Mouse (Mus musculus) olfactory bulb, adult 2 months (tissue): ENCODE data around the gene Hook2.

Experiments
- CTCF ChIP-seq: fragments of 200-500 bp; IDR thresholded peaks from 2 replicates; pipeline ENCODE4 v1.5.1; 2012; ENCODE audit warnings: low read depth, mild to moderate bottlenecking, low read length, moderate library complexity; ENCODE audit not compliant: insufficient read depth
- POLR2A ChIP-seq: fragments of 200-500 bp; IDR thresholded peaks from 2 replicates; pipeline ENCODE4 v1.6.1; 2012; ENCODE audit warnings: mild to moderate bottlenecking, low read depth, low read length, moderate library complexity; ENCODE audit not compliant: insufficient read depth

GRCm38 (mm10) chr8:84968650-84969049 lies 21.8 kb upstream of the Hook2 start:
- TF ChIP-seq POLR2A = no peak
- no peak for TF ChIP-seq CTCF
